In the genomic region with DNA sequence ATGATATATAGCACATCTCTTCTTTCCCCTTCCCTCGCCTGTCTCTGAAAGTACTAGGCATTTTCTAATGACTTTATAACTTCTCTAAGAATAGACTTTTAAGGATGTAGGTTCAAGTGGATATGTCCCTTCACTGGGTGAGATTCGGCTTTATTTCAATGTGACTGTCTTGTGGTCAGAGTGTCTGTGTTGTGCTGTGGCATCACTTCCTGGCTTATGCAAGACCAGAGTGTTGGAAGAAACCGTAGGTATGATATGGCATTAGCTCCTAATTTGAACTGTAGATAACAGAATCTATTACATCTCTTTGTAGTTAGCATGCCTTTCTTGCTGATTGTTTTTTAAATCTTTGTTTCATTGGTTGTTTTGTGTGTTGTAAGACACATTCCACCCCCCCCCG, we compare ENCODE assay signal across 22 mouse cellular contexts.
DNase-seq lines count a peak whose midpoint lies in the region; ATAC-seq lines count a peak whose summit lies in the region.
"Had no signal": no experiment of that assay in that cellular context is flagged by ENCODE, and none has a peak within 500 bp of the region (broad histone marks: within the 10 kb centered on the region; RNA-seq: fewer than 3 reads in every experiment).

No protein-coding gene starts in this region.

- H3K27ac ChIP-seq in midbrain, embryonic 11.5 days (ENCODE audit: low read depth, low read length) = no peak overlapping the region
- no peak overlapping the region for H3K27ac ChIP-seq in midbrain, embryonic 16.5 days (ENCODE audit: low read length)
- H3K27ac ChIP-seq: embryonic facial prominence, embryonic 15.5 days; forebrain, embryonic 10.5 days; gastrocnemius, adult 2 months; hindbrain, embryonic 15.5 days had no signal

- no peaks in the 10 kb centered on the region for H3K27me3 ChIP-seq in midbrain, embryonic 11.5 days (ENCODE audit: control insufficient read depth, insufficient read depth, low read length)
- no peaks in the 10 kb centered on the region for H3K27me3 ChIP-seq in midbrain, embryonic 16.5 days (ENCODE audit: control insufficient read depth, insufficient read depth, low read depth, low read length)
- H3K27me3 ChIP-seq: embryonic facial prominence, embryonic 15.5 days; heart, embryonic 12.5 days; Patski had no signal

- no peak overlapping the region for H3K9ac ChIP-seq in midbrain, embryonic 11.5 days (ENCODE audit: low read length)
- no peak overlapping the region for H3K9ac ChIP-seq in midbrain, embryonic 16.5 days (ENCODE audit: low read depth, low read length)
- H3K9ac ChIP-seq: embryonic facial prominence, embryonic 15.5 days; heart, embryonic 12.5 days; hindbrain, embryonic 15.5 days had no signal

- H3K36me3 ChIP-seq in midbrain, embryonic 11.5 days (ENCODE audit: control insufficient read depth, insufficient read depth, low read length) = no peaks in the 10 kb centered on the region
- H3K36me3 ChIP-seq in midbrain, embryonic 16.5 days (ENCODE audit: control insufficient read depth, insufficient read depth, low read length) = no peaks in the 10 kb centered on the region
- H3K36me3 ChIP-seq: embryonic facial prominence, embryonic 15.5 days; forebrain, embryonic 10.5 days; heart, embryonic 12.5 days; hindbrain, embryonic 15.5 days had no signal

- no peak overlapping the region for H3K4me2 ChIP-seq in midbrain, embryonic 11.5 days
- no peak overlapping the region for H3K4me2 ChIP-seq in midbrain, embryonic 16.5 days (ENCODE audit: low read length)
- H3K4me2 ChIP-seq: embryonic facial prominence, embryonic 15.5 days; heart, embryonic 12.5 days; hindbrain, embryonic 15.5 days had no signal

- DNase-seq in heart, adult 11 months = peak; percentile 24
- no peak for DNase-seq in heart, adult 18-20 months
- peak; percentile 64 for DNase-seq in midbrain, embryonic 11.5 days (ENCODE audit: low spot score, missing footprints)
- DNase-seq in ovary, postnatal 36 days (ENCODE audit: low spot score) = no peak
- DNase-seq in lung, postnatal 14 days = no peak
- DNase-seq: adrenal gland, postnatal 14 days; cerebellum, adult 11 months; cerebellum, postnatal 10 days; embryo, embryonic 11 days; gastrocnemius, adult 2 months; gastrocnemius, postnatal 36 days had no signal

- 90% methylated on average over 4 of the region's 4 CpGs for WGBS in midbrain, embryonic 11.5 days
- WGBS in midbrain, embryonic 16.5 days = 90% methylated on average over 4 of the region's 4 CpGs

- H3K4me3 ChIP-seq in midbrain, embryonic 11.5 days (ENCODE audit: low read depth, low read length) = no peak overlapping the region
- H3K4me3 ChIP-seq in midbrain, embryonic 16.5 days (ENCODE audit: low read depth, low read length) = no peak overlapping the region
- H3K4me3 ChIP-seq: embryonic facial prominence, embryonic 15.5 days; erythroblast, embryonic 14.5 days; forebrain, embryonic 10.5 days; gastrocnemius, adult 2 months; heart, embryonic 12.5 days; hindbrain, embryonic 15.5 days had no signal

- peaks cover 3% of the 10 kb centered on the region; the same call in 1 of the 2 replicates for H3K4me1 ChIP-seq in midbrain, embryonic 11.5 days (ENCODE audit: control insufficient read depth, insufficient read depth, low read length)
- peaks cover 5% of the 10 kb centered on the region; the same call in 1 of the 2 replicates for H3K4me1 ChIP-seq in midbrain, embryonic 16.5 days (ENCODE audit: control insufficient read depth, insufficient read depth, low read length)
- H3K4me1 ChIP-seq: embryonic facial prominence, embryonic 15.5 days had no signal

- no peaks in the 10 kb centered on the region; the same call in 1 of the 2 replicates for H3K9me3 ChIP-seq in midbrain, embryonic 11.5 days (ENCODE audit: control insufficient read depth, low read length)
- H3K9me3 ChIP-seq in midbrain, embryonic 16.5 days (replicated peaks; ENCODE audit: control insufficient read depth, low read length, poor library complexity, severe bottlenecking) = no peaks in the 10 kb centered on the region
- H3K9me3 ChIP-seq: embryonic facial prominence, embryonic 15.5 days; heart, embryonic 12.5 days; hindbrain, embryonic 15.5 days had no signal

- no peak for ATAC-seq in midbrain, embryonic 11.5 days (ENCODE audit: low FRiP score)
- ATAC-seq in midbrain, embryonic 16.5 days = no peak
- peak; percentile 51 to 78; a peak in 3 of 4 replicates for ATAC-seq in hematopoietic stem cell, adult 5-6 weeks (replicated peaks in 1 of 2; ENCODE audit: insufficient read depth in 1 of 2, low FRiP score in 2 of 2, low TSS enrichment in 1 of 2, low read depth in 1 of 2, poor library complexity in 2 of 2, severe bottlenecking in 2 of 2)
- ATAC-seq in neutrophil, adult 5-6 weeks (ENCODE audit: extremely low read depth, insufficient number of reproducible peaks, low FRiP score, poor library complexity, severe bottlenecking) = peak; percentile 56; the same call in 1 of the 2 replicates
- ATAC-seq: activated CD4-positive, CD25-positive, alpha-beta regulatory T cell, adult 4 months; forebrain, embryonic 14.5 days; Patski had no signal

Comparison
In these comparisons a context has a peak if more than half of its experiments do, and no peak if none do; other contexts are left out.
1. DNase-seq: peak in heart, adult 11 months (single experiment) and midbrain, embryonic 11.5 days (single experiment); none in heart, adult 18-20 months (0 of 2), ovary, postnatal 36 days (single experiment) and lung, postnatal 14 days (single experiment).
2. ATAC-seq: peak in hematopoietic stem cell, adult 5-6 weeks (2 of 2) and neutrophil, adult 5-6 weeks (single experiment); none in midbrain, embryonic 11.5 days (single experiment) and midbrain, embryonic 16.5 days (single experiment).